Mouse (Mus musculus) neural tube, embryonic 11.5 days (tissue): Measurements from ENCODE around the gene Slc10a2. TPM values are rescaled to one million over a fixed set of nuclear protein-coding genes. Genes with fewer than 3 reads are reported as not detected.
"Not testable (repeated sequence)": the region's sequence is repeated elsewhere in the genome, so short reads cannot be mapped to it uniquely, and the experiment has no call there.

Source experiments
- ATAC-seq: fragments of 200-750 bp; cut with Nextera tagmentation; 2 replicates; pipeline ENCODE4 v1.8.0; 2017; ENCODE audit warnings: moderate number of reproducible peaks, mild to moderate bottlenecking, moderate TSS enrichment, moderate library complexity; ENCODE audit not compliant: insufficient read depth, low FRiP score, low TSS enrichment
- DNase-seq: peaks from one replicate; pipeline ENCODE4 v3.0.0-alpha.2; 2015; ENCODE audit warnings: low spot score
- H3K27ac ChIP-seq: fragments of 300-500 bp; sonication (generic); 2 replicates; pipeline ENCODE4 v1.5.1; 2014; ENCODE audit warnings: low read depth, mild to moderate bottlenecking, low read length
- H3K27me3 ChIP-seq: fragments of 300-500 bp; sonication (generic); 2 replicates; pipeline ENCODE4 v1.6.1; 2014; ENCODE audit warnings: mild to moderate bottlenecking, low read length, mixed read lengths; ENCODE audit not compliant: control insufficient read depth, insufficient read depth
- H3K36me3 ChIP-seq: fragments of 300-500 bp; sonication (generic); 2 replicates; pipeline ENCODE4 v1.6.1; 2014; ENCODE audit warnings: mild to moderate bottlenecking, low read length, moderate library complexity, mixed read lengths; ENCODE audit not compliant: control insufficient read depth, insufficient read depth
- H3K4me1 ChIP-seq: fragments of 300-500 bp; sonication (generic); 2 replicates; pipeline ENCODE4 v1.6.1; 2014; ENCODE audit warnings: low read length, mixed read lengths; ENCODE audit not compliant: control insufficient read depth, insufficient read depth
- H3K4me2 ChIP-seq: fragments of 300-500 bp; sonication (generic); 2 replicates; pipeline ENCODE4 v1.6.1; 2014; ENCODE audit warnings: low read depth, mild to moderate bottlenecking, moderate library complexity
- H3K4me3 ChIP-seq: fragments of 300-500 bp; sonication (generic); 2 replicates; pipeline ENCODE4 v1.5.1; 2014; ENCODE audit warnings: low read depth, low read length
- H3K9ac ChIP-seq: fragments of 300-500 bp; sonication (generic); 2 replicates; pipeline ENCODE4 v1.6.1; 2014; ENCODE audit warnings: mild to moderate bottlenecking, low read length
- H3K9me3 ChIP-seq: fragments of 300-500 bp; sonication (generic); 2 replicates; pipeline ENCODE4 v1.6.1; 2016; ENCODE audit warnings: low read length; ENCODE audit not compliant: control insufficient read depth
- WGBS: fragments of 180-500 bp; shearing (Covaris S2); extraction: QIAGEN DNeasy Blood & Tissue Kit; methylation state at CpG from one replicate; pipeline ENCODE4 v1.1.7; 2014; 5-methylcytosine and 5-hydroxymethylcytosine counted together
- polyA plus RNA-seq: library from polyadenylated mRNA; unstranded; fragments of >200 nt; fragmentation: Nextera tagmentation; extraction: Ambion mirVana; gene quantifications from 2 replicates; pipeline ENCODE4 v1.2.1, GENCODE M21; 2014

Slc10a2 gene
- polyA plus RNA-seq: not detected in 2 replicates

DNA sequence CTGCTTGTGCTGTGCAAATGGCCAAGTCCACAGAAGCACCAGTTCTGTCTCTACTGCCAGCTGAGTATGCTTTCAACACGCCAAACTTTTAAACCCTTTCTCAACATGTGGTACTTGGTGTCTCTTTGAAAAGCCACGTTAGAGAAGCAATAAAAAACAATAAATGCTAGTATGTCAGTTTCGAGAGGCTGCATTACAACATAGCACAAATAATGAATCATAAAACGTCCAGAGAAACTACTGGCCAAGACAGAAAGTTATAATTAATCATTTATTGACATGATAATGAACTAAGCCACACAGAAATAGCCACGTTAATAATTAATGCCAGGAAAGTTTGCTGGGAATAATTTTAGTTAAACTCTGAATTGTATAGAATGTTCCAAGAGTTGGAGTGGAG is at the start of gene Slc10a2:
Gene Slc10a2 (minus strand): TSS at position 166 of the 400 bp plus-strand sequence.
- no peaks in the 10 kb centered on the region for H3K27me3 ChIP-seq
- no peaks in the 10 kb centered on the region for H3K36me3 ChIP-seq
- DNase-seq: no peak
- no peak within 1 kb of the TSS for H3K4me3 ChIP-seq
- 65% methylated on average over 5 of the region's 5 CpGs for WGBS
- no peak within 1 kb of the TSS for H3K9ac ChIP-seq
- H3K27ac ChIP-seq: no peak within 1 kb of the TSS
- H3K4me1 ChIP-seq: no peaks in the 10 kb centered on the region
- no peak within 1 kb of the TSS for H3K4me2 ChIP-seq
- ATAC-seq: no peak
- H3K9me3 ChIP-seq: no peaks in the 10 kb centered on the region

GRCm38 (mm10) chr8:5129322-5129829 is 24.2 kb upstream of the Slc10a2 start:
- Histone ChIP-seq H3K9me3 (no peaks in the 10 kb centered on the region), H3K4me2 (no peak overlapping the region), H3K27me3 (no peaks in the 10 kb centered on the region), H3K9ac (no peak overlapping the region), H3K4me3 (no peak overlapping the region), H3K4me1 (no peaks in the 10 kb centered on the region), H3K36me3 (no peaks in the 10 kb centered on the region), H3K27ac (no peak overlapping the region)
- no peak for ATAC-seq
- DNase-seq: no peak
- 85% methylated on average over 2 of the region's 2 CpGs for WGBS

DNA sequence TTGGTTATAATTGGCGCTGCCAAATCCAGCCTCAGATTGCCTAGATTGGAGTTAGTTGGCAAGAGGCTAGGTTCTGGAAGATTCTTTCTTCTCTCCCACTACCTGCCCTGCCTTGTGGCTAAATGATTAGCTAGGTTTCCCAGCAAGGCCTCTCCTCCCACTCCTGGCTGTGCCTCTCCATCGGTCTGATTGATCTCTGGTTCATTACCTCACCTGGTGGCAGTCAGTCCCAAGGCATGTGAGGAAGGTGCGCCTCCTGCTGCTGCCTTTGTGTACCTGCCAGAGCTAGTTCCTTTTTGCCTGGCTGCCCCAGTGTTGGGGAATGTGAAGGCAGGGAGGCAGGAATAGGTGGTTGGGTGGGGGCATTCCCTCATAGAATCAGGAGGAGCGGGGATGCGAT is 1.7 kb upstream of the Slc10a2 start:
- no peaks in the 10 kb centered on the region for H3K36me3 ChIP-seq
- no peaks in the 10 kb centered on the region for H3K4me1 ChIP-seq
- no peak overlapping the region for H3K4me3 ChIP-seq
- ATAC-seq (no peak), DNase-seq (no peak)
- WGBS: 65% methylated on average over 5 of the region's 5 CpGs
- H3K27me3 ChIP-seq: no peaks in the 10 kb centered on the region
- no peaks in the 10 kb centered on the region for H3K9me3 ChIP-seq
- H3K9ac ChIP-seq: no peak overlapping the region
- H3K27ac ChIP-seq: no peak overlapping the region
- no peak overlapping the region for H3K4me2 ChIP-seq

DNA sequence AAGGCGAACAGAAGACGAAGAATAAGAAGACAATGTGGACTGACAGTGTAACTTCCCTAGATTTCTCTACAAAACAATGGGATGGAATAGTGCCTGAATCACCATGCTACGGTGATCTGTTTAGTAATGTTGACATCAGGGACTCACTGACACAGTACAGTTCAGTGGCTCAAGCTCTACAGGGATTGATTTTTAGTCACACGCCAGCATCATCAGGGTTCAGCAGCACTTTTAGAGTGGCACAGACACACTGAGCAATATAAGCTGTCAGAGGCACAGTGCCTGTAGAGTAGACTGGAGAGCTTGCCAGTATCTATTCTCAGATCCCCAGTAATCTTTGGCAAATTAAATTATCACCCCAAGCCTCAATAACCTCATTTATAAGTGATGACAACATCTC is 9.8 kb downstream of the Slc10a2 start:
- no peaks in the 10 kb centered on the region for H3K36me3 ChIP-seq
- H3K4me1 ChIP-seq: no peaks in the 10 kb centered on the region
- DNase-seq (no peak), ATAC-seq (no peak)
- 90% methylated on average over 4 of the region's 4 CpGs for WGBS
- no peak overlapping the region for H3K4me2 ChIP-seq
- no peak overlapping the region for H3K9ac ChIP-seq
- no peaks in the 10 kb centered on the region for H3K27me3 ChIP-seq
- no peak overlapping the region for H3K27ac ChIP-seq
- H3K9me3 ChIP-seq: no peaks in the 10 kb centered on the region
- no peak overlapping the region for H3K4me3 ChIP-seq

GRCm38 (mm10) chr8:5093991-5094390 is 11.2 kb downstream of the Slc10a2 start:
- H3K27me3 ChIP-seq, DNase-seq, H3K9ac ChIP-seq, H3K9me3 ChIP-seq, H3K4me2 ChIP-seq, H3K27ac ChIP-seq, H3K4me1 ChIP-seq, H3K4me3 ChIP-seq, H3K36me3 ChIP-seq, ATAC-seq: not testable (repeated sequence)

- 91% methylated on average over 3 of the region's 3 CpGs for WGBS
- Histone ChIP-seq H3K4me1 (no peaks in the 10 kb centered on the region), H3K9ac (no peak overlapping the region), H3K9me3 (no peaks in the 10 kb centered on the region), H3K36me3 (no peaks in the 10 kb centered on the region), H3K4me2 (no peak overlapping the region), H3K4me3 (no peak overlapping the region), H3K27ac (no peak overlapping the region), H3K27me3 (no peaks in the 10 kb centered on the region)
- no peak for ATAC-seq
- no peak for DNase-seq
Measured at GRCm38 (mm10) chr8:5073654-5074293, 31.4 kb downstream of the Slc10a2 start.

DNA sequence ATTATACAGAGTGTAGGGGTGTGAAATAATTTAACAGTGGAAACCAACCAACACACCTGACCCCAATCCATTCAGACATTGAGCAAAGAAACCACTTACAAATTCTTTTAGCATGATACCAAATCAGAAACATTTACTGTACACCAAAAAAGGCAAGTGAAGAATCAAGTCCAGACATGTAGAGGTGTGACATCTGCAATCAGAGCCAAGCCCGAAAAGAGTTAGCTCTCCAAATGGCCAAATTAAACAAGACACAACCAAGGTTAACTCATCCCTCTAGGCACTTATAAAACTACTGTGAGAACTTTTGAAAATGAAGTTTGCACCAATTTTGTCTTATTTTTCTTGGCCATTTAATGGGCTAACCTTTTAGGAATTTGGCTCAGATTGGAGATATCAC is 46.3 kb downstream of the Slc10a2 start:
- DNase-seq: no peak
- Histone ChIP-seq H3K36me3 (no peaks in the 10 kb centered on the region), H3K27ac (no peak overlapping the region), H3K9ac (no peak overlapping the region), H3K4me1 (no peaks in the 10 kb centered on the region), H3K4me2 (no peak overlapping the region), H3K27me3 (no peaks in the 10 kb centered on the region), H3K9me3 (no peaks in the 10 kb centered on the region), H3K4me3 (no peak overlapping the region)
- ATAC-seq: no peak
- 78% methylated on average over 1 of the region's 1 CpGs for WGBS

- H3K4me3 ChIP-seq, H3K27ac ChIP-seq, ATAC-seq, H3K9ac ChIP-seq, H3K4me2 ChIP-seq, H3K36me3 ChIP-seq, H3K4me1 ChIP-seq, H3K9me3 ChIP-seq, DNase-seq, H3K27me3 ChIP-seq: not testable (repeated sequence)
- 91% methylated on average over 6 of the region's 6 CpGs for WGBS
Measured at GRCm38 (mm10) chr8:5044361-5044900, 60.7 kb downstream of the Slc10a2 start.
